Mouse (Mus musculus) liver, embryonic 12.5 days (tissue): ENCODE measurements at regions not wholly inside any gene's neighbourhood (a gene's known extent, or its start where the extent isn't known, plus 50 kb on each side); places are given as distances from the start of the nearest gene placed in this dataset.

ENCODE experiments used
- ATAC-seq: fragments of 200-750 bp; cut with Nextera tagmentation; 2 replicates; pipeline ENCODE4 v1.8.0; 2017; ENCODE audit warnings: moderate number of reproducible peaks, mild to moderate bottlenecking, moderate library complexity
- H3K27ac ChIP-seq: fragments of 300-500 bp; sonication (generic); 2 replicates; pipeline ENCODE4 v1.5.1; 2016; ENCODE audit warnings: mild to moderate bottlenecking
- H3K27me3 ChIP-seq: fragments of 300-500 bp; sonication (generic); replicated peaks from 2 replicates; pipeline ENCODE4 v1.6.1; 2016; ENCODE audit warnings: mild to moderate bottlenecking, moderate library complexity
- H3K36me3 ChIP-seq: fragments of 300-500 bp; sonication (generic); 2 replicates; pipeline ENCODE4 v1.6.1; 2016; ENCODE audit warnings: mild to moderate bottlenecking, moderate library complexity
- H3K4me1 ChIP-seq: fragments of 300-500 bp; sonication (generic); 2 replicates; pipeline ENCODE4 v1.6.1; 2016
- H3K4me2 ChIP-seq: fragments of 300-500 bp; sonication (generic); 2 replicates; pipeline ENCODE4 v1.6.1; 2016; ENCODE audit warnings: mild to moderate bottlenecking, moderate library complexity
- H3K4me3 ChIP-seq: fragments of 300-500 bp; sonication (generic); 2 replicates; pipeline ENCODE4 v1.5.1; 2016; ENCODE audit warnings: mild to moderate bottlenecking, moderate library complexity
- H3K9ac ChIP-seq: fragments of 300-500 bp; sonication (generic); 2 replicates; pipeline ENCODE4 v1.6.1; 2016; ENCODE audit warnings: mild to moderate bottlenecking, moderate library complexity
- H3K9me3 ChIP-seq: fragments of 300-500 bp; sonication (generic); replicated peaks from 2 replicates; pipeline ENCODE4 v1.6.1; 2016; ENCODE audit warnings: mild to moderate bottlenecking, moderate library complexity
- WGBS: fragments of 180-500 bp; shearing (Covaris S2); methylation state at CpG from one replicate; pipeline ENCODE4 v1.1.7; 2016; ENCODE audit not compliant: insufficient replicate concordance; 5-methylcytosine and 5-hydroxymethylcytosine counted together

- H3K27ac ChIP-seq: peak overlapping the region; percentile 15; the same call in 1 of the 2 replicates
- H3K27me3 ChIP-seq: no peaks in the 10 kb centered on the region
- H3K9me3 ChIP-seq: no peaks in the 10 kb centered on the region
- WGBS: 46% methylated on average over 2 of the region's 2 CpGs
- H3K4me2 ChIP-seq: peak overlapping the region; percentile 50; the same call in 1 of the 2 replicates
- H3K4me1 ChIP-seq: peaks cover 15% of the 10 kb centered on the region
- peak; percentile 58; the same call in 1 of the 2 replicates for ATAC-seq
- H3K36me3 ChIP-seq: no peaks in the 10 kb centered on the region
- H3K4me3 ChIP-seq: no peak overlapping the region
- no peak overlapping the region for H3K9ac ChIP-seq
Observed at GRCm38 (mm10) chr6:41119176-41119575, 83.9 kb upstream of the 2210010C04Rik start.

GRCm38 (mm10) chr6:41118201-41118976, 83.1 kb upstream of the 2210010C04Rik start:
- H3K4me1 ChIP-seq: peaks cover 23% of the 10 kb centered on the region
- no peaks in the 10 kb centered on the region for H3K27me3 ChIP-seq
- H3K36me3 ChIP-seq: no peaks in the 10 kb centered on the region
- peak; percentile 84 for ATAC-seq
- H3K9ac ChIP-seq: no peak overlapping the region
- H3K9me3 ChIP-seq: no peaks in the 10 kb centered on the region
- WGBS: 4% methylated on average over 7 of the region's 7 CpGs
- H3K4me3 ChIP-seq: peak overlapping the region; percentile 8; the same call in 1 of the 2 replicates
- peak overlapping the region; percentile 50 for H3K4me2 ChIP-seq
- peak overlapping the region; percentile 27; the same call in 1 of the 2 replicates for H3K27ac ChIP-seq

DNA sequence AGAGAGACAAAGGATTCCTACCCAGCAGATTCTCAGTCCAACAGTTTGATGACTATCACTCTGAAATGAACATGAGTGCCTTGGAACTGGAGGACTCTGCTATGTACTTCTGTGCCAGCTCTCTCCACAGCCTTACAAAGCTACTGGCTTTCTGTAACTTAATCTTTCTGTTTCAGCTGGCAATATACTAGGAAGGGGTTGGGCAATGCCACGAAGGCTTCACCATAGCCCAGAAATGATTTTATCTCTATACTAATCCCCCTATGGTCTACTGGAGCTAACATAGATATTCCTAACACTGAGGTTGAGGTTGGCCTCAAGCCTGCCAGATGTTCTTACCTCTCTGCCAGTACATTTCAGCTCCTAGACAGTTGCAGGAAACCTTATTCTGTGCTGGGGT, 78.6 kb upstream of the 2210010C04Rik start:
- Histone ChIP-seq H3K9me3 (no peaks in the 10 kb centered on the region), H3K36me3 (no peaks in the 10 kb centered on the region), H3K27me3 (no peaks in the 10 kb centered on the region), H3K4me1 (peaks cover 23% of the 10 kb centered on the region), H3K27ac (no peak overlapping the region), H3K4me2 (no peak overlapping the region), H3K4me3 (no peak overlapping the region), H3K9ac (no peak overlapping the region)
- peak; percentile 76 for ATAC-seq
- 8% methylated on average over 1 of the region's 1 CpGs for WGBS

DNA sequence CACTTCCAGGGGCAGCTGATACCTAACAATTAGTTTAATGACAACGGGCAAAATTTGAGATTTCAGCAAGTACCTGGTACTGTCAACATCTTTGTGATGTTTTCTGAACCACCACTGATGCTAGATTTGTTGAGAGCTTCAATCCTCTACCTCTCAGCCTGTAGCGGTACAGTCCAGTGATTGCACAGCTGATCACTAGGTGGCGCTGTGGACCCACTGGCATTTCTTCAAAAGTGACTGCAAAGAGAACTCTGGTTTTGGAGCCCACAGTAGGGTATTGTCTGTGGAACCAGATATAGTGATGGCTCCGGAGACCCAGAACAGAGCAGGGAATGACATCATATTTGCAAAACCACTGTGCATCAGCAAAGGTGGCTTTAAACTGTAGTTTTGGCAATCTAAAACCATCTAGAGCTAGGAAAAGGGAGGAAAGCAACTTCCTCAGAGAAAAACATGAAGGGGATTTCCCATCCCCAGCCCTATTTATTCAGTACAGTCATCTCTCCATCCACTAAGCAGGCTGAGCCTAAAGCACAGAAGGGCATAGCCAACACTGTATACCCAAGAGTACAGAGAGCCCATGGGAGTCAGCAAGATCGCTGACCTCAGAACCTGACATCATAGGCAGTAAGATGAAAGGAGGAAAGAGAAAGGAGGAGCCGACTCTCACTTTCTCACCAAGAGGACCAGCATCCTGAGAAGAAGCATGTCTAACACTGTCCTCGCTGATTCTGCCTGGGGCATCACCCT, 77.7 kb upstream of the 2210010C04Rik start:
- Histone ChIP-seq H3K4me1 (peaks cover 14% of the 10 kb centered on the region), H3K36me3 (no peaks in the 10 kb centered on the region), H3K4me2 (no peak overlapping the region), H3K9ac (no peak overlapping the region), H3K27ac (no peak overlapping the region), H3K9me3 (no peaks in the 10 kb centered on the region), H3K27me3 (no peaks in the 10 kb centered on the region), H3K4me3 (no peak overlapping the region)
- WGBS: 31% methylated on average over 7 of the region's 7 CpGs
- ATAC-seq: peak; percentile 64; the same call in 1 of the 2 replicates

DNA sequence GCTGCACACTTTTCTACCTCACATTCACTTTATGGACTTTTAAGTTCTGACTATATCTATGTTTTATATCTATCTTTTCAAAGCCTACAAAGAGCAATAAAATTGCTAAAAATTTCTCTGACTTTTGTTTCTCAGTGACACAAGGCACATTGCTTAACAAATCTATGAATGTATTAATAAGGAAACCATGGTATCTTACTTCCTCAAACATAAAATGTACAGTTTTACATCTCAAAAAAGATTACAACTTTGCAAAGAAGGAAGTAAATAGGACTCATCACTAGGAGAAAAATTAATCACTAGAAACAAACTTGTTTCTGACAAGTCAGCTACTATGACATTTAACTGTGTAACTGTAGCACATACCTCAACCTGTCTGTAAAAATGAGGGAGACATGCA, 76.5 kb upstream of the 2210010C04Rik start:
- no peak overlapping the region for H3K9ac ChIP-seq
- no peaks in the 10 kb centered on the region for H3K36me3 ChIP-seq
- H3K4me1 ChIP-seq: peaks cover 14% of the 10 kb centered on the region
- ATAC-seq: no peak
- no peak overlapping the region for H3K4me2 ChIP-seq
- H3K27me3 ChIP-seq: no peaks in the 10 kb centered on the region
- H3K27ac ChIP-seq: no peak overlapping the region
- no peak overlapping the region for H3K4me3 ChIP-seq
- H3K9me3 ChIP-seq: no peaks in the 10 kb centered on the region

DNA sequence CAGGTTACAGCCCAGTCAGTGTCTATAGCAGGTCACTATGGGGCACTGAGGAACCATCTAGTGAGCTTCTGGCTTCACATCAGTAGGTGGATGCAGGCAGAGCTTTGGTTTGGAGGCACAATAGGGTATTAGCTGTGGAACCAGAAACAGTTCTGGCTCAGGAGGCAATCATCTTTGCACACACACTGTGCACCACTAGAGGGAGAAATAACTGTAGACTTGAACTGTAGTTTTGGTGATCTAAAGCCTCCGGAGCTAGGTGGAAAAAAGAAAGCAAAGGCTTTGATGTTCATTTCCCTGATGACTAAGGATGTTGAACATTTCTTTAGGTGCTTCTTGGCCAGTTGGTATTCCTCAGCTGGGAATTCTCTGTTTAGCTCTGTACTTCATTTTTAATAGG, 73.6 kb upstream of the 2210010C04Rik start:
- WGBS: 38% methylated on average over 1 of the region's 1 CpGs
- Histone ChIP-seq H3K4me3 (no peak overlapping the region), H3K4me2 (no peak overlapping the region), H3K27me3 (no peaks in the 10 kb centered on the region), H3K27ac (no peak overlapping the region), H3K4me1 (peaks cover 24% of the 10 kb centered on the region), H3K36me3 (no peaks in the 10 kb centered on the region), H3K9me3 (no peaks in the 10 kb centered on the region), H3K9ac (no peak overlapping the region)
- ATAC-seq: no peak

DNA sequence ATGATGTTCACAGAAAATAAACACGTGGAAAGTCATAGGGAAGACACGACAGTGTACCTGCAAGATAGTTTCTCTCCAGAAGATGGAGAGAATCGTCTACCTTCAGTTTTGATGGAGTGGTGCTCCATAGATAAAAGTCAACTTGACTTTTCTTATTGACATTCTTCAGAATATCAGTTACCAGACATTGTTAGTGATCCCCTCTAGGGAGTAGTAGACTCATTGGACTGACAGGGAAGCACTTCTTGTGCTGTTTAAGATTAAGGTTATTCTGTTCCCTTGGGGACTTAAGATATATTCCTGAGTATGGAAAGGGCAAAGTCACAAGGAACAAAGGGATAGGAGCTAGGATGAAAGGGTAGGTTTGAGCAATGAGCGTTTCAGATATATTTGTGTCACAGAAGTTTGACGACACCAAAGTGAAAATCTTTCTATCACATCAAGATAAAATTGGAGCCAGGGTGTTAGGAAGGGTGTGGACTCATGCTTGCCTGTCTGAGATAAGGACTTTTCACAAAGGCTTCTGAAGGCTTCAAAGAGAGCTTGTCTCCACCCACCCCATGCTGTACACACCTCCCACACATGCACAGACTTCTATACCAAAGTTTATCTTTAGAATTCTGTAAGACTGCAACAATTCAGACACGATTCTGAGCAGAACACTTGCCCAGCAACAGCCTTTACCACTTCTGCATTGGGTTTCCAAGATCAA, 68.5 kb upstream of the 2210010C04Rik start:
- ATAC-seq: peak; percentile 99
- WGBS: 30% methylated on average over 6 of the region's 6 CpGs
- H3K4me2 ChIP-seq: peak overlapping the region; percentile 19

DNA sequence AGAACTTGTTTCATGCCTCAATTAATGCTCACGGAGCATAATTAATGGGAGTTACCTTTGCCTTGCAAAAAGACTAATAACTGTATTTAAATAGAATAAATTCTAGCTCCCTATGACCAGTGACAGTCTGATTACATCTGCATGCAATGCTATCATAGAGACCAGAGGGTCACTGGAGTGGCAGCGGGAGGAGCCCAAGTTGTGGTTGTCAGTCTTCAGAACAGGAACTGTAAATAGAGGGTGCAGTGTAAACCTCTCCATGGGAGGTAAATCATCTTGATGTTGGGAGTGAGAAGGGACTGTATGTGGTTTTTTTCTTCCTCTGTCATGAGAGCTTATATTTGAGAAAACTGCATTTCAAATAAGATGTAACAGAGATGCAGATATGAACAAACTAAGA, 66.7 kb upstream of the 2210010C04Rik start:
- 33% methylated on average over 2 of the region's 2 CpGs for WGBS
- Histone ChIP-seq H3K27me3 (no peaks in the 10 kb centered on the region), H3K27ac (no peak overlapping the region), H3K9ac (no peak overlapping the region), H3K4me2 (no peak overlapping the region), H3K4me3 (no peak overlapping the region), H3K9me3 (no peaks in the 10 kb centered on the region), H3K36me3 (no peaks in the 10 kb centered on the region), H3K4me1 (peaks cover 34% of the 10 kb centered on the region)
- no peak for ATAC-seq

More for the DNA sequence above, 68.5 kb upstream of the 2210010C04Rik start:
- H3K9ac ChIP-seq: no peak overlapping the region
- H3K4me3 ChIP-seq: no peak overlapping the region
- H3K9me3 ChIP-seq: no peaks in the 10 kb centered on the region
- peaks cover 34% of the 10 kb centered on the region for H3K4me1 ChIP-seq
- H3K27me3 ChIP-seq: no peaks in the 10 kb centered on the region
- H3K27ac ChIP-seq: peak overlapping the region; percentile 60; the same call in 1 of the 2 replicates
- H3K36me3 ChIP-seq: no peaks in the 10 kb centered on the region

DNA sequence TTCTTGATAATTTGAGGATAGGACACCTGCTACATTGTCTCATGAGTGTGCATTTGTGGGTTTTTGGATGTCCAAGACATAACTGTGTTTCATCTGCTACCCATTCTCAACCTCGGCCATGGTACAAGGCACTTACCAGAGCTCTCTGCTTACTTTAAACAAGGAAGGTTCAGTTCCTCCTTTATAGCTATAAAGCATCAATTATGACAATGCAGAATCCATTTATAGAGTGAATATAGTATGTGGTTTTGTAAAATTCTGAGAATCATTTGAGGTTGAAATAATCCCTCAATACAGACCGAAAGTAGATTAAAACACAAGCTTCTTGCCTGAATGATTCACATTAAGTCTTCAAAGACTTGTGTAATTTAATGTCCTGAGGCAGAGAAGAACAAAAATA, 64.9 kb upstream of the 2210010C04Rik start:
- Histone ChIP-seq H3K36me3 (no peaks in the 10 kb centered on the region), H3K9ac (no peak overlapping the region), H3K27ac (no peak overlapping the region), H3K4me3 (no peak overlapping the region), H3K9me3 (no peaks in the 10 kb centered on the region), H3K27me3 (no peaks in the 10 kb centered on the region), H3K4me1 (peaks cover 29% of the 10 kb centered on the region), H3K4me2 (no peak overlapping the region)
- WGBS: 78% methylated on average over 2 of the region's 2 CpGs
- ATAC-seq: no peak

- no peak for ATAC-seq
Observed at GRCm38 (mm10) chr6:41091177-41091829, 56.0 kb upstream of the 2210010C04Rik start.

More at GRCm38 (mm10) chr6:41091177-41091829, 56.0 kb upstream of the 2210010C04Rik start:
- H3K4me1 ChIP-seq: no peaks in the 10 kb centered on the region
- H3K36me3 ChIP-seq: no peaks in the 10 kb centered on the region
- H3K9ac ChIP-seq: no peak overlapping the region
- 12% methylated on average over 4 of the region's 4 CpGs for WGBS
- H3K27ac ChIP-seq: no peak overlapping the region
- H3K9me3 ChIP-seq: no peaks in the 10 kb centered on the region
- no peak overlapping the region for H3K4me3 ChIP-seq
- H3K4me2 ChIP-seq: no peak overlapping the region
- H3K27me3 ChIP-seq: no peaks in the 10 kb centered on the region
